Mouse (Mus musculus): ENCODE results near the gene Hcfc1.

Gene Hcfc1

GRCm38 (mm10) chrX:73942294-73942693, 23.9 kb downstream of the Hcfc1 start:
- DNase-seq (ENCODE audit: low read depth, low spot score), result no peak

GRCm38 (mm10) chrX:73941860-73942259, 24.3 kb downstream of the Hcfc1 start:
- DNase-seq (ENCODE audit: low read depth, low spot score), result no peak

DNA sequence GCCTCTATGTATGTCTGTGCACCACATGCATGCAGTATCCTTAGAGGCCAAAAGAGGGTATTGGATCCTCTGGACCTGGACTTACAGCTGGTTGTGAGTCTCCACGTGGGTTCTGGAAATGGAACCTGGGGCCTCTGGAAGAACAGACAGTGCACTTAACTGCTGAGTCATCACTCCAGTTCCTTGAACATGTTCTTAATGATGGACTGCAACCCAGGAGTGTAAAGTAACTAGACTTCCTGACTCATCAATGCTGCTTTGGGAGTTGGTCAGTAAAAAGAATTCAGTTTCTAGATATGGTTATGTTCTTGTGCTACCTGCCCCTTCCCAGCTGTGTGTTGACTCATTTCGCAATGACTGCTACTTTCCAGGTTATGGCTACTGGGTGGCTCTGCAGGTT, 34.3 kb downstream of the Hcfc1 start:
- no peak for DNase-seq (ENCODE audit: low read depth, low spot score)

DNA sequence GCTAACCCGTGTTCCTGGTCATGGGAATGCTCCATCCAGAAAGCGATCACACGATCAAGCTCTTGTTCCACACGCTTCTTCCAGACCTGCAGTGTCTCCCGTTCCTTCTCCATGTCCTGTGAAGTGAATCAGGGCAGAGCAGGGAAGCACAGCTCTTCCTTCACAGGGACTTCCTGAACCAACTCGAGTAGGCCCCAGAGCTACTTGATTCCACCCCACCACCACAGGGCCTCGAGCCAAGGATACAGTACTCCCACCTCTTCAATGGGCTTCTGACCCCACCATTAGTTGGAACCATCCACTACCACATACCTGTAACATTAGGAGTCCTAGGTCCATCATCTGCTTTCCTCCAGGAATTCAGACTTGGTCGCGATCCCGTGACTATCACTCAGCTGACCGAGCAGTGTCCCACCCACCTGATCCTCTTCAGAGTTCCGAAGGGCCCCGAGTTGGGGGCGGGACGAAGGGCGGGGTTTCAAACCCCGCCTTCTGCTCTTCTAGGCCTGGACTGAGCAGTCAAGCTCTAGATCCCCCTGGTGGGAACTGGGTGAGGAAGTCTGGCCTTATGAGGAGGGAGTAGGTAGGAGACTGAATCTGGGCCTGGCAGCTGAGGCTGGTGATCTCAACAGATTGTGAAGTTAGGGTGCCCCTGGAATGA, 35.6 kb downstream of the Hcfc1 start, which contains the start of gene Renbp:
TSS of gene Renbp (minus strand) at position 449 of the 661 bp plus-strand sequence.
- DNase-seq (ENCODE audit: low read depth, low spot score), result no peak

- no peak for DNase-seq (ENCODE audit: low read depth, low spot score)
Measured at GRCm38 (mm10) chrX:73922550-73922882, 43.6 kb downstream of the Hcfc1 start.

DNA sequence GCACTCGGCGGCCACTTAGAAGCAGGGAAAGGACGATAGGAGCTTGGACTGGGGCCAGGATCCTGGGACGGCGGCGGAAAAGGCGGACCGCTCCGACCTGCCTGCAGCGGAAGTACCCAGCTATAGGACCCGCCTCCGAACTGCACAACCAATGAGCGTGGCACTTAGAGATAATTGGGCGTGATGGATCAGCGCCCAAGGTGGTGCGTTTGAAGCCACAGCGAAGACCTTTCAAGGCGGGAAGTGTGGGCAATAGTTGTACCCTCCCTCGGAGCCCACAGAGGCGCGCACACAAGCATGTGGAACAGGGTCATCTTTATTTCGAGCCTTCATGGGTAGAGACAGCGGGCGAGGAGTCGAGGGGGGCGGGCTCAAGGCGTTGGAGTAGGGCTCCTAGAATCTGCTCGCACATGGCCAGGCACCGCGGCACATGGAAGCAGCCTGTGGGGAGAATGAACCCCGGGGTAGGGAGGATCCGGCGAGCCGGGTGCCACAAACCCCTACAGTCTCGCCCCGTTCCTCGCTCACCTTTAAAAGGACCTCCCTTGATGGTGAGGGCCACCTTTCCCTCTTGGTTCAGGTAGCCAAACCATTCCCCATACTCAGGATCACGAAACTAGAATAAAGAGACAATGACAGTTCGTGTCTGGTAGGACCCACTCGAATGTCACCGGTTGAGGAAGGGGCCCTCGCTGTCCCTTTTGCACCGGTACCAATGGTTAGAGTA, 44.2 kb downstream of the Hcfc1 start, which contains the start of the genes Arhgap4 and Naa10:
TSS of gene Arhgap4 (minus strand) at position 48 of the 727 bp plus-strand sequence.
TSS of gene Naa10 (minus strand) at position 122 of the 727 bp plus-strand sequence.
- peak; percentile 68 for DNase-seq (ENCODE audit: low read depth, low spot score)

DNA sequence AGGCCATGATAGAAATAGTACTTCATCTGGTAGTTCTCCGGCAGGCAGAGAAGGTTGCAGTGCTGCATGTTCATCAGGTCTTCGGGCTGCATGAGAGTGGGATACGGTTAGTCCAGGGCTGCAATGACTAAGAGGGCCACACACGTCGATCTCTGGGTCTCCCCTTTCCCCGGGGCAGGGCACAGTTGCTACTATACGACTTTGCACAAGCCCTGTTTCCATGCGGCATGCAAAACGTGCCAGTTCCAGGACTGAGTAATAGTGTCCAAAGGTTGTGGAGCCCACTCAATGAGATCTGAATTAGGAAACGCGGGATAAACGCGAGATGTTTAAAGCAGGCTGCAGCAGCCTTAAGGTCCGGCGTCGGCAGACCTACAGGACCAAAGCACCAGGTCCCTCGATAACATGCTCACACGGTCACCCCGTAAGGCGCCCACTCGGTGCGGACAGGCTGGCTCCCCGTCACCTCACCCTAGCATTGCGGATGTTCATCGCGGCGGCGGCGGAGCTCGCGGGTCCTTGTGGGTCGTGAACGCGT, 44.8 kb downstream of the Hcfc1 start:
- no peak for DNase-seq (ENCODE audit: low read depth, low spot score)

DNA sequence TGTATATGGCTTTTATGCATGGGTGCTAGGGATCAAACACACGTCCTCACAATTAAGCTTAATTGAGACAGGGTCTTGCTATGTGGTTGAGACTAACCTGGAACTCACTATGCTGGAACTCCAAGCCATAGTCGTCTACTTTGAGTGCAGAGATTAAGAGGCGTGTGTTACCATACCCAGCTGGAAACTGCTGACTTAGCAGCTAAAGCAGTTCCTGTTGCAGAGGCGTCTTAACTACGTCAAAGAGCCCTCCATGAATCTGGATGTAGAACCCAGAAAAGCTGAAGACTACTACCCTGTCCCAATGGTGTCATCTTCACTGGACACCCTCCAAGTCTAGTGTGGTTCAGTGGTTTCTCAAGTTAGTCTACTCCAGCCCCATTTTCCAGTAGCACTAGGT, 47.5 kb downstream of the Hcfc1 start:
- no peak for DNase-seq (ENCODE audit: low read depth, low spot score)

DNA sequence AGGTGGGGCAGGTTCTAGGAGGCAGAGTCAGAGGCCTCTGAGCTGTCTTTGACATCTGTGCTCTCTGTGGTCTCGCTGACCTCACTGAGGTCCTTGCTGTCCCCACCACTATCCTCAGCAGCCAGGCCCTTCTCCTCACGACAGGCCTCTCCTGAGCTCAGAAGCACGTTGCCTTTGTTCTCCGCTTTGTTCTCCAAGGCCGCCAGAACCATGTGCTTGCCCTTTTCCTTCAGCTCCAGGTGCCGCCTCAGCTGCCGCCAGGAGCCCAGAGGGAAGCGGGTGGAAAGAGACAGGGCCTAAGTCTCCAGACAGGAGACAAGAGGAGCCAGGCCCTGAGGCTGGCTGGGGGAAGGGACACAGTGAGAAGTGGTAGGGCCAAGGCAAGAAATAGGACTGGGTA, 49.2 kb downstream of the Hcfc1 start:
- no peak for DNase-seq (ENCODE audit: low read depth, low spot score)

DNA sequence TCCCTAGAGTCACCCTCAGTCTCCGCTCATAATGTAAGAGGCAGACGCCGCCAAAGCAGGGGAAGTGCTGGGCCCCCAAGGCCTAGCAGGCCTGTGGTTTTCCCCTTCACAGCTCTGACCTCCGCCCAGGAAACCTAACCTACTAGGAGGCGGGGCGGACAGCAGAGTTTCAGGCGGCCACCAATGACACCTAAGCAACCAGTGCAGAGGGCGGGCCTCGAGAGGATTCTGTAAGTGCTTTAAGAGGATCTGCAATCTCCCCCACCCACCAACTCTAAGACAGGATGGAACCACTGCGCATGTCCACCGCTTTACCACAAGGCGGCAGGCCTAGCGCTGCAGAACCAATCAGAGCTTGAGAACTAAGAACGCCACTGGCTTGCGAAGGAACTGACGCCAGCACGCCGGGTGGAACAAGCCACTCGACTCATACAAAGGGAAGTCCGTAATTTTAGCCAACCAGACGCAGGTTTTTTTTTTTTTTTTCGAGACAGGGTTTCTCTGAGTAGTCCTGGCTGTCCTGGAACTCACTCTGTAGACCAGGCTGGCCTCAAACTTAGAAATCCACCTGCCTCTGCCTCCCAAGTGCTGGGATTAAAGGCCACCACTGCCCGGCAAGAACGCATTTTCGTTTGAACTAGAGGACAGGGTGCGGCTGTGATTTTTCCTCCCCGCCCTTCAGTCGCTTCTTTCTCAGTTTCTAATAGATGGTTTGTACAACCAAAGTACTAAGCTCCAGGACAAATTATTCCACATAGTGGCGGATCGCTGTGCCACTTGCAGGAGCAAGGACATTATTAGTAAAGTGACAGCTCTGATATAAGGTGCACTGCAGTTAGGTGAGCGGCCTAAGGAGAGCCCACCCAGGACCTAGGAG, 51.1 kb downstream of the Hcfc1 start:
- DNase-seq (ENCODE audit: low read depth, low spot score), result peak; percentile 80

GRCm38 (mm10) chrX:73911588-73911987, 54.6 kb downstream of the Hcfc1 start:
- no peak for DNase-seq (ENCODE audit: low read depth, low spot score)

- DNase-seq (ENCODE audit: low read depth, low spot score), result no peak
Measured at GRCm38 (mm10) chrX:73911156-73911555, 55.0 kb downstream of the Hcfc1 start.

DNA sequence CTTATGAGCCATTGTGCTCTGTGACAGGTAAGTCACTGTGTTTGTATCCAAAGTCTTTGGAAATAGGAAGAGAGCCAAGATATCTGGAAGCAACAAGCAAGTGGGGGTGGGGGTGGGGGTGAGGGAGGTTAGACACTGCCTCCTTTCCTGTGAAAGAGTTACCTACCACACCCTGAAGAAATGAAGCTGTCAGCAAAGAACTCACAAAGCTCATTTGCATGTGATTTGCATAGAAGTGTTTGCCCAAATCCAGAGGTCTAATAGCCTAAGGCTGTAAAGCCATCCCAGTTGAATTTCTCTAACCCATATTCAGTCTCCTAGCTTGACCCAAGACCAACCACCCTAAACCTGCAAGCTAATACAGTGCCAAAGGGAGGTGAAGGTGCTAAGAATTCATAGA, 55.7 kb downstream of the Hcfc1 start:
- no peak for DNase-seq (ENCODE audit: low read depth, low spot score)

DNA sequence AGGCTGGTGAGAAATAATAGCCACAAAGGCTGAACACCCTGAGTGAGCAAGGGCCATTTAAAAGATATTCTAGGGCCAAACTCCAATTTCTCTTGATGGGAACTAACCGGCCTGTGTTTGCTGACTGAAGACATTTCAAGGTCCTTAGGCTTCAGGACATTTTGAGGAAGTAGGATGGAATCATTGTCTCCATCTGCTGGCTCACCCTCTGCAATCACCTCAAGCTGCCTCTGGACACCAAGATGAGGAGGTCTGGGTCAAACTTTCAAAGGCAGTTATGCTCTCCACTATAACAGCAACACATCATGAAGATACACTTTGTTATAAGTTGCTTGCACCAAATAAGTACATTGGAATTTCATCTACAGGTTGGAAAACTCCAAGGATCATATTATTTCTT, 56.1 kb downstream of the Hcfc1 start:
- no peak for DNase-seq (ENCODE audit: low read depth, low spot score)

DNA sequence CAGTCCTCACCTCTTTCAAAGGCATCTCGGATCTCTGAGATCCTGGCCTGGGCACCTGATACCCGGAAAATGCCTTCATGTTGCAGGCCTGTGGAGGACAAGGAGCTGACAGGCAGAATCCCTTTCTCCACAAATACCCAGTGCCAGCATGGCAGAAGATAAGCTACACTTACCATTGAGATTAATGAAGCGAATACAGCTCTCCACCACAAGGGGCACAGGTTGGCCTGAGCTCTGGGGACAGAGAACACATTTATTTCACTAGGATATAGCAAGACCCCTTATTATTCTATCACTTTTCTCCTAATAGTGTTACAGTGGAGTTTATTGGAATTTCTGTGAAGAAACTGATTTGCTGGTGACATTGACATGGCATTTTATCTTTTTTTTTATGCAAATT, 68.2 kb downstream of the Hcfc1 start:
- DNase-seq (ENCODE audit: low read depth, low spot score), result no peak

- peak; percentile 21 for DNase-seq (ENCODE audit: low read depth, low spot score)
Measured at GRCm38 (mm10) chrX:73895719-73896118, 70.4 kb downstream of the Hcfc1 start, which contains the start of gene L1cam. Gene L1cam, minus strand, starts transcription at chrX:73896105.

DNA sequence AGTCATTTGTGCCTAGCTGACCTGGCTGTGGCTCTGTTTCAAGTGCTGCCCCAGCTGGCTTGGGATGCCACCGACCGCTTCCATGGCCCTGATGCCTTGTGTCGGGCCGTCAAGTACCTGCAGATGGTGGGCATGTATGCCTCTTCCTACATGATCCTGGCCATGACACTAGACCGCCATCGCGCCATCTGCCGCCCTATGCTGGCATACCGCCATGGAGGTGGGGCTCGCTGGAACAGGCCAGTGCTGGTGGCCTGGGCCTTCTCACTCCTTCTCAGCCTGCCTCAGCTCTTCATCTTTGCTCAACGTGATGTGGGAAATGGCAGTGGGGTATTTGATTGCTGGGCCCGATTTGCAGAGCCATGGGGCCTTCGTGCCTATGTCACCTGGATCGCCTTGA, 73.3 kb downstream of the Hcfc1 start:
- DNase-seq (ENCODE audit: low read depth, low spot score), result no peak

Data from c-Kit-negative CD71-positive TER-119-positive erythroid progenitor cells, embryonic 14.5 days (primary cell).